Mouse (Mus musculus): Measurements from ENCODE around the gene St6gal1.

Gene St6gal1

GRCm38 (mm10) chr16:23223871-23224469 lies 570 bp upstream of the St6gal1 start:
- no peak for DNase-seq (ENCODE audit: low read depth, low spot score)

DNA sequence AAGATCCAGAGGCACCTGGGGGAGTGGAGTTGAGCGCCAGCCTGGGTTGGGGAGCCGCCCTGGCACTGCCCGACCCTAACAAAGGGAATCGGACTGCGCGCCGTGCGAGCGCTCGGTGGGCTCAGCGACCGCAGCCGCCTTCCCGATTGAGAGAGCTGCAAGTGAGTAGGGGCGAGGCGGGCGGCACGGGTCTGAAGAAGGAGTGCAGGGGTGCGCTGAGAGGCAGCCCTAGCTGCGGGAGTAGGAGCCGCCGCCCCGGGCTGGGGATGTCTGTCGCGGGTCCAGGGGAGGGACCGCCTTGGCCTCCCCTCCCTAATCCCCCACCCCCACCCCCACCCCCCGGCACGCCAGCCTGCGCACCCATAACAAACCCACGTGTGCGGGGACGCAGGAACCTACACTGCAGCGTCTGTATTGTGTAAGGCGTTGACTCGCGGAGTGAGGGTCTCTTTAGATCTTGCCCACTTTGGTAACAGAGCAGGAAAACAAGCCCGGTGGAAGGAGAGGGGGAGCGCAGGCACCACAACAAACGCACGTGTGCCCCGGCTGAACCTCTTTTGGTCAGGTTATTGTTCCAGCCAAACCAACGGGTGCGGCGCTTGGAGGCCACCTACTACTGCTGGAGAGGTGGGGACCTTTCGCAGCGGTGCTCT lies 655 bp downstream of the St6gal1 start:
- peak; percentile 20 for DNase-seq (ENCODE audit: low read depth, low spot score)

DNA sequence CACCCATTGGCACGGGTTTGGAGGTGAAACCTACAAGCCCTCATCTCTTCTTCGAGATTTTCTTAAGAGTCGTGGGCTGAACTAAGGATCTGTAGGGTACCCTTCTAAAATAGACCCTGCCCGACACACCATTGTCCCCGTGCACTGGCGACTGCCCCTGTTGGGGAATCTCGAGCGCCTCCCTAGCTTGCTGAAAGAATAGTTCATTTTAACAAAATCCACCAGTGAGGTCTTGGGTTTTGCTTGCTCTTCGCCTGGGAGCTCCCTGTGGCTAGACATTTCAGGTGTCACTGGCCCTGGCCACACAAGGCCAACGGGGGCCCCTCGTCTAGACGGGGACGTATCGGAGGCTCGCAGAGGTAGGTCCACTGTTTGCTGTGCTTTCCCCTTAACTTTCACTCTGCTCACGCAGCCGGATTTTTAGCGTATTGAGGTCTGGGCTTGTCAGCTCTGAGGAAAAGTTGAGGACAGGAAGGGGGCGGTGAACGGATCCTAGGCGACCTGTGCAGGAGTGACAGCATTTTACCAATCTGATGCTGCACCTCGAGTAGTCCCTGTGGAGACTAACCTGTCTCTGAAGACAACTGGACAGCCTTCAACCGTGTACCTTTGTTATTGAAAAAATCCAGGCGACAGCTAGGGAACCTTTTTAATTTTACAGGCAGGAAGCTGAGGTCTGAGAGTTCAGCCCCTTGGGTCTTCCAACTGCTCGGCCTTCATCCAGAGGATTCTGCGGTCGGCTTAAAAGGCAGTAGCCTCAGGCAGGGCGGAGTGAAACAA lies 1.5 kb downstream of the St6gal1 start:
- no peak for DNase-seq (ENCODE audit: low read depth, low spot score)

- DNase-seq (ENCODE audit: low read depth, low spot score): no peak
These were observed 2.2 kb downstream of the St6gal1 start for GRCm38 (mm10) chr16:23226601-23227351.

- DNase-seq (ENCODE audit: low read depth, low spot score): no peak
These were observed 3.3 kb downstream of the St6gal1 start for GRCm38 (mm10) chr16:23227851-23228250.

- no peak for DNase-seq (ENCODE audit: low read depth, low spot score)
These were observed 3.9 kb downstream of the St6gal1 start for GRCm38 (mm10) chr16:23228486-23228885.

DNA sequence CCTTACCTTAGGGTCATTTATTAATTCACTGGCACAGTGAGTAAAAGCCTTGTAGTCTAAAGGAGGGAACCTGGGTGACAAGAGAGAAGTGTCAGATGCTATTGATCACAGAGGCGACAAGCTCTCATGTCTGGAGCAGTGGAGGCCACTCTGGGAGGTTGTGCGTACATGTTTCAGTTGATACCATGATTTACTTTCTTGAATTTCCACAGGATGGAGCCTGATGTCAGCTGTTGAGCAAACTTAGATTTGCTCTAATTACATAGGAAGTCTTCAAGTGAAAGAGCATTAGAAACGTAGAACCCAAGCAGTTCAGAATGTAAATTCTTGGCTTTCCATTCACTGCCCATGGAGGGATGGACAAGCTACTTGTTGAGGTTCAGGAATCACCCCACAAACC lies 5.4 kb downstream of the St6gal1 start:
- DNase-seq (ENCODE audit: low read depth, low spot score): no peak

- DNase-seq (ENCODE audit: low read depth, low spot score): no peak
These were observed 6.6 kb downstream of the St6gal1 start for GRCm38 (mm10) chr16:23231168-23231567.

DNA sequence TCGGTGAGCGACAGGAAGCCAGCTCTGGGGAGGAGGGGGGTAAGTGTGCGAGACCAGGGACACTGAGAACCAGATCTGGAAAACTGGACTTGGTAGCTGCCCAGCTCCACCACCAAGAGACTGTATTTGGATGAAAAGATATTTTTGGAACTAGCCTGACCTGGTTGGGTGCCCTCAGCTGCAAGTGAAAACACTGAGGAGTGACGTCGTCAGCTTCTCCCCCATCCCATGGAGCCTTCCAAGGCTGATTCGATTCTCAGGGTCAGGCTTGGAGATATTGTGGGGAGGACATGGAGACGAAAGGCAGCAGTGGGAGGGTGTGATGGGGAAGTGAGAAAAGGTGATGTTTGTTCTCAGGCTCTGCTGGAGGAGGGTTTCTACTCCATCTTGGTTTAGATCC lies 8.2 kb downstream of the St6gal1 start:
- DNase-seq (ENCODE audit: low read depth, low spot score): no peak

- no peak for DNase-seq (ENCODE audit: low read depth, low spot score)
These were observed 9.0 kb downstream of the St6gal1 start for GRCm38 (mm10) chr16:23233496-23233895.

DNA sequence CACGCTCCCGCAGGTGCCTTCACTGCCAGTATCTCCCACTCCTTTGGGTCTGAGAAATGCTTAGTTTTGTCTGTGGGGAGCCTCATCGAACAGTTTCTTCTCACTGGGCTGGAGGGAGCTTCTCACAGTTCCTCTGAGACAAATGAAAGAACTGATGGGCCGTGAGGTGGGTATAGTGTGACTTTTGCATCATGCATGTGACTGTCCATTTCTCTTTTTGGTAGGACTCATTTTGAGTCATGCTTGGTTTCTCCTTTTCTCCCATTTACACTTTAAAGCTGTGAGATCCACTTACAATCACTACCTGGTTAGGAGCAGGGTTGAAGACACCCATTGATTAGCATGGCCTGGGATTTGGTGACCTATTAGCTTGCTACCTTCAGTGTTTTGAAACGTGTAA lies 10.0 kb downstream of the St6gal1 start:
- DNase-seq (ENCODE audit: low read depth, low spot score): no peak

GRCm38 (mm10) chr16:23235173-23235694 lies 10.7 kb downstream of the St6gal1 start:
- no peak for DNase-seq (ENCODE audit: low read depth, low spot score)

DNA sequence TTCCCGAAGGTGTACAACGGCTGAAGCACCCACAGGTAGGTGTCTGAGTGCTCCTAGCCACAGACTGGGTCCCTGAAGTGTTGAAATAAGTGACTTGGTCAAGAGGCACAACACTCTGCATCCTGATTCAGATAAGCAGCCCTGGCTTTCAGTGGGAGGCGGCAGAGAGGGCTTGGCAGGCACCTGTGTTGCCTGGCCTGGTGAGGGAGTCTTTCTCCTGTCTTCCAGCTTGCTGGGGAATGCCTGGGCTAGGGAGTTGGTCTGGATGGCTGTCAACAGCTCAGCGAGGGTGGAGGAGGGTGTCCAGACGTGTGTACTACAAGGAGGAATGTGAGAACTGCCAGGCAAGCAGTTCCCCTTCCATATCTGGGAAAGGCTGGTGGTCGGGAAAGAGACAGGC lies 15.0 kb downstream of the St6gal1 start:
- no peak for DNase-seq (ENCODE audit: low read depth, low spot score)

- DNase-seq (ENCODE audit: low read depth, low spot score): no peak
These were observed 15.8 kb downstream of the St6gal1 start for GRCm38 (mm10) chr16:23240049-23240949.

- no peak for DNase-seq (ENCODE audit: low read depth, low spot score)
These were observed 16.4 kb downstream of the St6gal1 start for GRCm38 (mm10) chr16:23240950-23241259.

DNA sequence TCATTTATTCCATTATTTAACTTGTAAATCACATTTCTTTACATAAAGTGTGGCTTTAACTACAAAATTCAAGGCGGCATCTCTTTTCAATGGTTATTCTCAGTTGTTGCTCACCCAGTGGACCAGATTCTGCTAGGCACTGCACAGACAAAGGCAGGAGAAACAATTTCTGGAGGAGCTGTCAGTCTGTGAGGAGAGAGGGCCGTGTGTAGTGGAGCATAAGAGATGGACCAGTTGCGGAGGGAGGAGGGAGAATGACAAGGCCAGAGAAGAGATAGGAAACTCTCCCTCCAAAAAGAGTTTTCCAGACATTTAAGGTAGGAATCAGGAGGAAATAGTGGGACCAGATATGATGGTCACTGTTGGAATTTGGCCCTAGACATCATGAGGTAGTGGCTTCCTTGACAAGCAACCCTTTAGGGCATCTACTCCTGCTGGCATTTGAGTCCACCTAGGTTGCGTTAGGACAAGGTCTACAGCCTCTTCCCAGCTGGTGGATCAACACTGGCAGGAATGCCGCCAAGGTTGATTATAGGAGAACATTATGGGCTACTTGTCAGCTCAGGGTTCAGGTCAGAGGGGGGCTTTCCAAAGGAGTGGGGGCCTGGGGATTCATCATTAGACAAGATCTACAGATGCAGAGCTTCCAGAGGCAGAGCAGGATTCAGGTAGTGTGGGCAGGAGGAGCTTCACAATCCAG lies 19.3 kb downstream of the St6gal1 start:
- DNase-seq (ENCODE audit: low read depth, low spot score): no peak

DNA sequence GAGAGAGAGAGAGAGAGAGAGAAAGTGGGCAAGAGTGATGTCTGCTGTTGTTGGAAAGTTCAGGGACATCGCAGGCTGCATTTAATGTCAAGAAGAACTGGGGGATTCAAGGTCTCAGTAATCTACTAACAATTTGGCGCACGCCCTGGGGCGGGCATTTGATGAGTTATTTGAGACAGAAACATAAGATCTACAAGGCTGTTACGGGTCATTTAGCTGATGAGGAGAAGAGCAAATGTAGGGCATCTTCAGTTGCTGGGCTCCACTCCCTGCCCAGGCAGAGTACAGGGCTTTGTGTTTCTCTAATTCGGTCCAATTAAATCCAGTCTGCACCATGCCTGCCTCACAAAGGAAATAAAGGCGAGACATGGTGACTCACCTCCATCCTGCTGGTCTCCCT lies 19.9 kb downstream of the St6gal1 start:
- no peak for DNase-seq (ENCODE audit: low read depth, low spot score)

DNA sequence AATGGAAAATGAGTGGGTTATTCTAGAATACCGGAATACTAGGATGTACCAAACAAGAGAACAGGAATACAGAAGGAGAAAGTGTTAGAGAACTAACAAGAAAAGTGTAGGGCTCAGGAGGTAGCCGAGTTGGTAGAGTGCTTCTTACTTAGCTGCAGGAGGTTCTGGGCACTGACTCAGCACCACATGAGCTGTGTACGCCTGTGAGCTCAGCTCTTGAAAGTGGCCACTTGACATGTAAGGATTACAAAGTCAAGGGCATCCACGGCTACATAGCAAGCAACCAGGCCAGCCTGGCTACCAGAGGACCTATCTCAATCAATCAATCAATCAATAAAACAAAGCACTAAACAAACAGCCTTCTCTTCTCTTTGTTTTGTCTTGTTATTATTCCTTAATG lies 24.7 kb downstream of the St6gal1 start:
- no peak for DNase-seq (ENCODE audit: low read depth, low spot score)

DNA sequence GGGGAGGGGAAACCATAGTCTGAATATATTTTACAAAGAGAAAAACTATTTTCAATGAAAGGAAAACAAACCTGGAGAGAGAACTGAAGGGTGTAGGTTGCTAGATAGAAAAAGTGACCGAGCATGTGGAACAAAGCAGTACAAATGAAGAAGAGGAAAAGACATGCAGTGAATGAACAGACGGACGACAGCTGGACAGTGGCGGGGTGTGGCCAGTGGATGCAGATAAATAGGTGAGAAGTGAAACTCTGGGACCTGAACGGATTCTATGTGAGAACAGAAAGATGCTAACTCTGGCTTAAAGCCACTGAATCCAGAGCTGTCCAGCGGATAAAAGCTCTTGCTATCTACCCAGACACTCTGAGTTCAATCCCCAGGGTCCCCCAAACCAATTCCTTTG lies 25.2 kb downstream of the St6gal1 start:
- DNase-seq (ENCODE audit: low read depth, low spot score): no peak

Data from WW6 (cell line).